Mouse (Mus musculus) limb, embryonic 12.5 days (tissue): ENCODE measurements around the gene Mrps11. TPM values are rescaled to one million over a fixed set of nuclear protein-coding genes. Genes with fewer than 3 reads are reported as not detected.
A peak's percentile ranks its signal among the peaks of the same experiment; 100 is the strongest.

Source experiments
- ATAC-seq: fragments of 200-750 bp; cut with Nextera tagmentation; 2 replicates; pipeline ENCODE4 v1.8.0; 2017; ENCODE audit warnings: low read depth, moderate TSS enrichment; ENCODE audit not compliant: insufficient number of reproducible peaks, insufficient read depth, low FRiP score, low TSS enrichment
- H3K27ac ChIP-seq: fragments of 300-500 bp; sonication (generic); 2 replicates; pipeline ENCODE4 v1.5.1; 2016; ENCODE audit warnings: mild to moderate bottlenecking, moderate library complexity
- H3K27me3 ChIP-seq: fragments of 300-500 bp; sonication (generic); 2 replicates; pipeline ENCODE4 v1.6.1; 2016; ENCODE audit warnings: mild to moderate bottlenecking, moderate library complexity
- H3K36me3 ChIP-seq: fragments of 300-500 bp; sonication (generic); 2 replicates; pipeline ENCODE4 v1.6.1; 2016; ENCODE audit warnings: mild to moderate bottlenecking, moderate library complexity
- H3K4me1 ChIP-seq: fragments of 300-500 bp; sonication (generic); replicated peaks from 2 replicates; pipeline ENCODE4 v1.6.1; 2016
- H3K4me2 ChIP-seq: fragments of 300-500 bp; sonication (generic); 2 replicates; pipeline ENCODE4 v1.6.1; 2016; ENCODE audit warnings: mild to moderate bottlenecking, moderate library complexity
- H3K4me3 ChIP-seq: fragments of 300-500 bp; sonication (generic); replicated peaks from 2 replicates; pipeline ENCODE4 v1.5.1; 2016; ENCODE audit warnings: mild to moderate bottlenecking
- H3K9ac ChIP-seq: fragments of 300-500 bp; sonication (generic); replicated peaks from 2 replicates; pipeline ENCODE4 v1.6.1; 2016; ENCODE audit warnings: mild to moderate bottlenecking, moderate library complexity
- H3K9me3 ChIP-seq: fragments of 300-500 bp; sonication (generic); 2 replicates; pipeline ENCODE4 v1.6.1; 2016; ENCODE audit warnings: mild to moderate bottlenecking, moderate library complexity
- WGBS: fragments of 180-500 bp; shearing (Covaris S2); methylation state at CpG from one replicate; pipeline ENCODE4 v1.1.7; 2016; 5-methylcytosine and 5-hydroxymethylcytosine counted together
- polyA plus RNA-seq: library from polyadenylated mRNA; unstranded; fragments of >200 nt; fragmentation: Nextera tagmentation; extraction: Ambion mirVana; gene quantifications from 2 replicates; pipeline ENCODE4 v1.2.1, GENCODE M21; 2016

Gene Mrps11
- polyA plus RNA-seq, 1 experiment from 2014 or later = 84.1 TPM

DNA sequence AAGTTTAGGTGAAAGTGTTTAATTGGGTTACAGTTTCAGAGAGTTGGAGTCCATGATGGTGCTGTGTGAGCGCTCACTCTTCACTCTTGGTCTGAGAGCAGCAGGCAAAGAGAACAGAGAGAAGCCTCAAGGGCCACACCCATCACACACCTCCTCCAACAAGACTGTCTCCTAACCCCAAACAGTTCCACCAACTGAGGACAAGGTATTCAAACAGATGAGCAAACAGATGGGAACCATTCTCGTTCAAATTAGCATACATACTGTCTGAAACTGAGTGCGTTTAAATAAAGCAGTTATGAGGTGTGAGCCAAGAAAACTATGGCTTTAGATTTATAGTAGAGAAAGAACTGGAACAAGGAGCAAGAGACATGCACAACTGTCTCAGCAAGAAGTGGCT lies 13.7 kb downstream of the Mrps11 start:
- no peaks in the 10 kb centered on the region for H3K9me3 ChIP-seq
- no peak overlapping the region for H3K9ac ChIP-seq
- H3K4me1 ChIP-seq = no peaks in the 10 kb centered on the region
- peaks cover 21% of the 10 kb centered on the region for H3K36me3 ChIP-seq
- H3K4me2 ChIP-seq = no peak overlapping the region
- no peak overlapping the region for H3K27ac ChIP-seq
- ATAC-seq = no peak
- no peak overlapping the region for H3K4me3 ChIP-seq
- WGBS = 89% methylated on average over 3 of the region's 3 CpGs
- no peaks in the 10 kb centered on the region; the same call in 1 of the 2 replicates for H3K27me3 ChIP-seq

DNA sequence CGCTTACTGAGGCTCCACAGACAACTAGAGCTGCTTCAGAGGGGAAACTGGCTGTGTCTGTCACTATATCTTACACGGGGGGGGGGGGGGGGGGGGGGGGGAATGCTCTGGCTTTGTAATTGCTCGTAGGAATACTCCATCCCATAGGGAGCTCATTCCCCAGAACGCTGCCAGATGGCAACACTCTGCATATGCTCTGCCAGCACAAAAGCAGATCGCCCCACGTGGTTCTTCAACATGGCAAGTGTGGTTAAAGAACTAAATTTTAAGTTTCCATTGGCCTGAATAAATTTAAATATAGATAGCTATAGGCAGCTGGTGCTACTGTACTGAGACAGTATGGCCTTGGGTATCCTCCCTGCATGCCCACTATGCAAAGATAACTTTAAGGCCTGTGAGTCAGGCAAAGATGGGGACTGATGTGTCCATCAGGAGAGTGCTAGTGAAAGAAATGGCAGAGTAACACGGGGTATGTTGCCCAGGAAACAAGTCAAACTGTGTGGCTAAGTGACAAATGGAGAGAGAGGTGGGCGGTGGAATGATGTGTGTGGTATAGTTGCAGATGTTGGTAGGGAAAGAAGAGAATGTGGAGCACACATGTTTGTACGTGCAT lies 15.0 kb downstream of the Mrps11 start:
- H3K4me2 ChIP-seq = no peak overlapping the region
- no peaks in the 10 kb centered on the region; the same call in 1 of the 2 replicates for H3K27me3 ChIP-seq
- no peaks in the 10 kb centered on the region for H3K9me3 ChIP-seq
- H3K9ac ChIP-seq = no peak overlapping the region
- no peak overlapping the region for H3K4me3 ChIP-seq
- 55% methylated on average over 8 of the region's 9 CpGs for WGBS
- peaks cover 8% of the 10 kb centered on the region for H3K36me3 ChIP-seq
- H3K4me1 ChIP-seq = no peaks in the 10 kb centered on the region
- ATAC-seq = no peak
- no peak overlapping the region for H3K27ac ChIP-seq

DNA sequence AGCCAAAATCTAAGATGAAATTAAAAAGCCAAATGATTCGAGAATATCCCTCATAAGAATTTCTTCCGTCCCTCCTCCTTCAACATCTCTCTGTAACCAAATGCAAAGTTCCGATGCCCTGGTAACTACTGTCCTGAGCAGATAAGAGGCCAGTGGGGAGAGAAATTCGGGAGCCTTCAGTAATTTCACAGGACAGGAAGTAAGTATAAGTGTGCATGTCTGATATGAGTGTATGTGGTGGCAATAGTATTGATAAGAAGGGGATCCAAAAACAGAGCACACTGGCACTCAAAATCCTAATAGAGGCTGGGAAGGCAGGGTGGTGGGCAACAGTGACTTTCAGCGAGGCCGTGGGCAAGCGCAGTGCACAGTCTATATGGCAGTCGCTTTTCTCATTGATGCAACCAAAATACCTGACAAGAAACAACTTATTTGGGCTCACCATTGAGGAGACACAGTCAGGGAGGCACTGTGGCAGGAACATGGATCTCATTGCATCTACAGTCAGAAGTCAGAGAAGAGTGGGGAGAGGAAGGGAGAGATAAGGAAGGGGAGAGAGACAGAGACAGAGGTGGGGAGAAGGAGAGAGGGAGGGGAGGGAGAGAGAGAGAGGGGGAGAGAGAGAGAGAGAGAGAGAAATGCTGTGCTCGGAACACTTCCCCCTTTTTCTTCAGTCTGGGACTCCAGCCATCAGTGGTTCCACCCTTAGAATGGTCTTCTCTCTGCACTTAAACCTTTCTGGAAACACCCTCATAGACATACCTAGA lies 17.0 kb downstream of the Mrps11 start:
- Histone ChIP-seq H3K27me3 (no peaks in the 10 kb centered on the region; the same call in 1 of the 2 replicates), H3K4me1 (no peaks in the 10 kb centered on the region), H3K36me3 (no peaks in the 10 kb centered on the region), H3K27ac (no peak overlapping the region), H3K4me3 (no peak overlapping the region), H3K9ac (no peak overlapping the region), H3K4me2 (no peak overlapping the region), H3K9me3 (no peaks in the 10 kb centered on the region)
- no peak for ATAC-seq
- 80% methylated on average over 9 of the region's 9 CpGs for WGBS

DNA sequence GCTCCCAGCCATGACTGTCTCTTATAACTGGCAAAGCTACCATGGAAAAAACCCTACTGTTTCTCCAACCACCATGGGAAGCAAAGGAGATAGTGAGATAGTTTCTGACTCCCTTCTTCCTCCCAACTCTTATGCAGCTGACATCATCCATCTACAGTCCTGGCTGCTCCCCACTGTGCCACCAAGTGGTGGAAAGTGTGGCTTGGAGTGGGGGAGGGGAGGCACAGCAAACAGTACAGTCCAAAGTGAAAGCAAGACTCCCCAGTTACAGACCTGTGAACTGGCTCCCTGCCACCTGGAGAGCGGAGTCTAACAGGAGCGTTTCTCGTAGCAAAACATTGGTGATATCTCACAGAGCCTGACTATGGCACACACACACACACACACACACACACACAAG lies 20.9 kb downstream of the Mrps11 start:
- no peak for ATAC-seq
- no peak overlapping the region for H3K4me3 ChIP-seq
- H3K9me3 ChIP-seq = no peaks in the 10 kb centered on the region
- H3K36me3 ChIP-seq = no peaks in the 10 kb centered on the region
- 84% methylated on average over 3 of the region's 3 CpGs for WGBS
- H3K4me2 ChIP-seq = no peak overlapping the region
- no peak overlapping the region for H3K9ac ChIP-seq
- no peaks in the 10 kb centered on the region; the same call in 1 of the 2 replicates for H3K27me3 ChIP-seq
- no peaks in the 10 kb centered on the region for H3K4me1 ChIP-seq
- H3K27ac ChIP-seq = no peak overlapping the region

DNA sequence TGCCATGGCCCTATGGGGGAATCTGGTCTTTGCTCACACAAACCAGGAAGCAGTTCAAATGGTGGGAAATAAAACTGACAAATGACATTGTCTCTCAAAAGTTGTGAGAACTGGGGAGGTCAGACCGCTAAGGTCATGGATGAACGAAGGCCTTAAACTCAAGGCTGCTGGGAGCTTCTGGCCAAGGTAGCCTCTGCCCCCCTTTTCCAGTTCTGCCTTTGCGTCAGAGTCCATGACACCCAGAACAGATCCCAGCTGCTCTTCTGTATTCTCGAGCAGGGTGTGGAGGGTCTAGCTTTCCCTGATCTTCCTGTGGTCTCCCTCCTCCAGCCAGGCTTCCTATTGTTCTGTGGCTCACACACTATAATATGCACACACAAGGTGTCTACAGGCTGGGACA lies 24.3 kb downstream of the Mrps11 start:
- no peak for ATAC-seq
- no peak overlapping the region for H3K4me2 ChIP-seq

DNA sequence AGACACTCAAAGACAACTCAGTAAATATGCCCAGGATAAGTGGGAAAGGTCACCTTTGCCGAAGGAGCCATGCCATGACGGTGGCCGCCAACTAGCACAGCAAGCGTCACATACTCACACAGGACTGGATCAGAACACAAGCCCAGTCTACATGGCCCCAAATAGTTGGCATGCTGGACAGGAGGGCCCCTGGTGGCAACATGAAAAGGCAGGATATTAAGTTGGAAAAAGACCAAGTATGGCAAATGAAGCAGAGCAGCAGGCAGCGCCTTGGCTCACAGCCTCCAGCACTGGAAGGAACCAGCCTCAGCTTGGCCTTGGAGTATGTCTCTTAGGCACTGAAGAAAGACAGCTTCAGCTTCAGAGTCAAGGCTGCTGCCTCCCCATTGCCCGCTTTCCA lies 30.9 kb downstream of the Mrps11 start:
- H3K9me3 ChIP-seq = no peaks in the 10 kb centered on the region
- H3K9ac ChIP-seq = no peak overlapping the region
- H3K36me3 ChIP-seq = no peaks in the 10 kb centered on the region
- no peak overlapping the region for H3K4me2 ChIP-seq
- WGBS = 84% methylated on average over 6 of the region's 6 CpGs
- H3K27ac ChIP-seq = no peak overlapping the region
- 0 out of 2 replicates have a peak, but pooled peaks cover 4% of the 10 kb centered on the region for H3K4me1 ChIP-seq
- no peak for ATAC-seq
- no peak overlapping the region for H3K4me3 ChIP-seq
- no peaks in the 10 kb centered on the region for H3K27me3 ChIP-seq

More for the DNA sequence above, 24.3 kb downstream of the Mrps11 start:
- no peaks in the 10 kb centered on the region for H3K9me3 ChIP-seq
- no peaks in the 10 kb centered on the region for H3K36me3 ChIP-seq
- H3K9ac ChIP-seq = no peak overlapping the region
- H3K27ac ChIP-seq = no peak overlapping the region
- no peak overlapping the region for H3K4me3 ChIP-seq
- 85% methylated on average over 4 of the region's 4 CpGs for whole genome bisulfite sequencing
- no peaks in the 10 kb centered on the region for H3K4me1 ChIP-seq
- no peaks in the 10 kb centered on the region for H3K27me3 ChIP-seq

DNA sequence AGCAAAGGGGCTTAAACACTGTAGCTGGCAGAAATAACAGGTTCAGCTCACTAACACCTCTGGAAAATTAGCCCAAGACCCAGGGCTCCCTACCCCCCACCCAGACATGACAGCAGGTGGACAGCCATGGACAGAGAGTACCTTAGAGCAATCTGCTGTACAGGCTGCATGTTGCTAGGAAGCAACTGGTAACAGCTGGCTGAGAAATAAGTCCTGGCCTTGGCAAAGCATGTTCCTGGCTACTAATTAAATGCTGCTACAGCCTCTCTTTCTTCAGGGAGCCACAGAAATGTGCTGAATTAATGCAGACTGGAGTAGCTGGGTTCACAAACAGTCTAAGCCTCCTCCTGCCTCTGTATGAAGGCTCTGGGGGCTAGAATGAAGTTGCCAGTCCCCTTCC lies 31.8 kb downstream of the Mrps11 start:
- no peak for ATAC-seq
- Histone ChIP-seq H3K4me3 (no peak overlapping the region), H3K27ac (no peak overlapping the region), H3K4me2 (no peak overlapping the region), H3K9me3 (no peaks in the 10 kb centered on the region), H3K9ac (no peak overlapping the region), H3K27me3 (no peaks in the 10 kb centered on the region), H3K36me3 (no peaks in the 10 kb centered on the region), H3K4me1 (0 out of 2 replicates have a peak, but pooled peaks cover 4% of the 10 kb centered on the region)

DNA sequence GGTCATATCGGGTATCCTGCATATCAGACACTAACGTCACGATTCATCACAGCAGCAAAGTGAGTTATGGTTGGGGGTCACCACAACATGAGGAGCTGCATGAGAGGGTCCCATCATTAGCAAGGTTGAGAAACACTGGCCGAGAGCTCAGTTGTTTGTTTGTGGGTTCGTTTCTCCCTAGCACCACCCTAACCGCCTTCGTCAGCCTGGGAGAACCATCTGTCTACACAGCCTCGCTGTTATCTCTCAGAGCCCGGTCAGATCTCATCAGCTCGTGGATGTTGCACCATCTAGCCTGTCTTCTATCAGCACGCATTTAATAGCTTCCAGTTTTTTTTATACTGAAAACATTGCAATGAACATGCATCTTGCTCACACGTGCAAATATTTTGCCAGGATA lies 35.4 kb downstream of the Mrps11 start:
- Histone ChIP-seq H3K4me3 (no peak overlapping the region), H3K27ac (no peak overlapping the region), H3K36me3 (peaks cover 7% of the 10 kb centered on the region), H3K9ac (no peak overlapping the region), H3K9me3 (no peaks in the 10 kb centered on the region), H3K27me3 (no peaks in the 10 kb centered on the region), H3K4me1 (0 out of 2 replicates have a peak, but pooled peaks cover 4% of the 10 kb centered on the region), H3K4me2 (no peak overlapping the region)
- ATAC-seq = no peak
- 86% methylated on average over 12 of the region's 12 CpGs for WGBS

DNA sequence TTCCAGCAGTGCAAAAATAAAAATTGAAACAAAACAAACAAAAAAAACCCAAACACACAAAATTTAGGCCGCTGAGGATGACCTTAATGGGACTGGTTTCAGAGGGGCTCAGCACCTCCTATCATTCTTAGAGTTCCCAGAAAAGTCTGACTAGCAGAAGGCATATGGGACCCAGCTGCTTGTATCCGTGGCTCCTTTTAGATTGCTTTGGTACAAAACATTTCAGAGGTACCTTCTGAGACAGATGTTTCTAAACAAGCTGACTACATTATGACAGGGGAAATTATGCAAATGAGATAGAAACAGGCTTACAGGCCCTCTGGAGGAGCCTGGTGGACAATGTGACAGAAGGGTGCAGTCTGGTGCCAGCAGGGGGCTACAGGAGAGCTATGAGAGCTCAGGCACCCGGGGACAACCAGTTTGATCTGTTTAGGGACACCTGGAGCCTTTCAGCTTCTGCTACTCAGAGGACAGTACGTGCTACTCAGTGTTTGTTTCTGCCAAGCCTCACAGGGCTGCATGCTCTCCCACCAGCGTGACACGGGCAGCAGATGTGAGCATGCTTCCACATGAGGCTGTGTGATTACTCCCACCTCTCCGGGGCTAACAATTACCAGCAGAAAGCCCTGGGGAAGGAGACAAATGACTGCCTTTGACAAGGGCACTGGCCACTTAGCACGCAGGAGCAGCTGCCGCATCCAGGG lies 43.9 kb downstream of the Mrps11 start:
- H3K4me3 ChIP-seq = no peak overlapping the region
- ATAC-seq = no peak
- 26% methylated on average over 9 of the region's 9 CpGs for WGBS
- H3K9ac ChIP-seq = 0 out of 2 replicates have a peak overlapping the region, but pooled peaks have one; percentile 8
- no peaks in the 10 kb centered on the region for H3K27me3 ChIP-seq
- H3K4me2 ChIP-seq = no peak overlapping the region
- no peaks in the 10 kb centered on the region for H3K9me3 ChIP-seq
- peaks cover 71% of the 10 kb centered on the region for H3K36me3 ChIP-seq
- H3K4me1 ChIP-seq = no peaks in the 10 kb centered on the region
- H3K27ac ChIP-seq = no peak overlapping the region

DNA sequence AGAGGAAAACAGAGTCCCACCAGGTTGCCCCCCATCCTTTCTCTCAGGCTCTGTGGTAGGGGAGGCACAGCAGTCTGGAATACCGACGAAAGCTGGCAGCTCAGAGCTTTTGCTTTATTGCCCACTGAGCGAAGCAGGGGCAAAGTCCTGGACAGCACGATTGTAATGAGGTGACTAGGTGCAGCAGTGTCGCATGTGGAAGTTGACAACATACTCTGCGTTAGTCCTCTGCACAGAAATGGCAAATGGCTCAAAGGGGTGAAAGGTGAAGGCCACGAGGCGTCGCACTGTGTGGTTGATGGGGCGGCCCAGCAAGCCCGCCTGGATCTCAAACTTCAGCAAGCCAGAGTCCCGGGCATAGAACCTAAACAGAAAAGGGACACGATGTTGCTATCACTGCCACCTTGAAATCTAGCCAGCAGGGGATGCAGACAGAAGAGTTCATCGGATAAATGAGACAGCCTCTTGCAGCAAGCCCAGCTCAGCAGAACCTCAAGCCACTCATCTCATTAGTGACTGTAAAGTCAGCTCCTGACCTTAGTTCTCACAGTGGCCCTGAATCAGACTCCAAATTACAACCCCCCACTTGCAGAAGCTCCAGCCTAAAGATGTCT lies 44.9 kb downstream of the Mrps11 start:
- 65% methylated on average over 14 of the region's 14 CpGs for WGBS
- no peak overlapping the region for H3K27ac ChIP-seq
- H3K36me3 ChIP-seq = peaks cover 71% of the 10 kb centered on the region

DNA sequence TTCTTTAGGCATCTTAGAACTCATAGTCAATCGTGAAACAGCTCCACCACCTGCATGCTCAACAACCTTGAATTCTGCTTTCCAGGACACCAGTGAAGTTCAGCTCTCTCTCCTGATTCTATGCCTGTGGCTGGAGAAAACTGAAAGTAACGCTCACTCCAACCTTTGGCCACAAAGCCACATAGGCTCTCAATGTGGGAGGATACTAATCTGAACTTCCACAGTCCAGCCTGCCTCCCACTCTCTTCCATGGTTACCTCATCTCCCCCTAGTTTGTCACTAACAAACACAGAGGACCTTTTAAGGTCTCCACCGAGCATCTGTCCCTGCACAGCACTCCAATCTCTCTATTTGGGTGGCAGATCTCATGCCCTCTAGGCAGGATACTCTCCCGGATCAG lies 52.7 kb downstream of the Mrps11 start:
- Histone ChIP-seq H3K27ac (no peak overlapping the region), H3K4me3 (no peak overlapping the region), H3K4me2 (no peak overlapping the region), H3K4me1 (no peaks in the 10 kb centered on the region), H3K36me3 (peaks cover 58% of the 10 kb centered on the region), H3K9me3 (no peaks in the 10 kb centered on the region), H3K9ac (no peak overlapping the region), H3K27me3 (no peaks in the 10 kb centered on the region)
- ATAC-seq = no peak
- WGBS = 78% methylated on average over 4 of the region's 4 CpGs

More for the DNA sequence above, 44.9 kb downstream of the Mrps11 start:
- Histone ChIP-seq H3K4me2 (no peak overlapping the region), H3K4me1 (no peaks in the 10 kb centered on the region), H3K9ac (no peak overlapping the region), H3K27me3 (no peaks in the 10 kb centered on the region), H3K9me3 (no peaks in the 10 kb centered on the region), H3K4me3 (no peak overlapping the region)
- ATAC-seq = no peak
